Mouse (Mus musculus): Measurements from ENCODE around the gene Nol4l.

Gene Nol4l

GRCm38 (mm10) chr2:153484071-153484470, 45.7 kb downstream of the Nol4l start:
- in situ Hi-C loops (cut with MboI), result no loop called here

- in situ Hi-C loops (cut with MboI), result no loop called here
Observed at GRCm38 (mm10) chr2:153483118-153483983, 46.4 kb downstream of the Nol4l start.

GRCm38 (mm10) chr2:153481861-153482120, 48.0 kb downstream of the Nol4l start:
- in situ Hi-C loops (cut with MboI), result no loop called here

GRCm38 (mm10) chr2:153481108-153481860, 48.5 kb downstream of the Nol4l start:
- in situ Hi-C loops (cut with MboI), result no loop called here

GRCm38 (mm10) chr2:153479486-153479885, 50.3 kb downstream of the Nol4l start:
- in situ Hi-C loops (cut with MboI), result no loop called here

GRCm38 (mm10) chr2:153478583-153478982, 51.2 kb downstream of the Nol4l start:
- in situ Hi-C loops (cut with MboI), result no loop called here

GRCm38 (mm10) chr2:153475114-153476112, 54.4 kb downstream of the Nol4l start:
- in situ Hi-C loops (cut with MboI), result no loop called here

- in situ Hi-C loops (cut with MboI), result no loop called here
Observed at GRCm38 (mm10) chr2:153470983-153471382, 58.8 kb downstream of the Nol4l start.

GRCm38 (mm10) chr2:153469764-153470163, 60.0 kb downstream of the Nol4l start:
- in situ Hi-C loops (cut with MboI), result no loop called here

- in situ Hi-C loops (cut with MboI), result no loop called here
Observed at GRCm38 (mm10) chr2:153469317-153469716, 60.5 kb downstream of the Nol4l start.

GRCm38 (mm10) chr2:153467372-153467771, 62.4 kb downstream of the Nol4l start:
- in situ Hi-C loops (cut with MboI), result no loop called here

GRCm38 (mm10) chr2:153463257-153463656, 66.5 kb downstream of the Nol4l start:
- in situ Hi-C loops (cut with MboI), result no loop called here

GRCm38 (mm10) chr2:153458022-153458441, 71.7 kb downstream of the Nol4l start:
- in situ Hi-C loops (cut with MboI), result no loop called here

GRCm38 (mm10) chr2:153457467-153457866, 72.3 kb downstream of the Nol4l start:
- in situ Hi-C loops (cut with MboI), result no loop called here

- in situ Hi-C loops (cut with MboI), result no loop called here
Observed at GRCm38 (mm10) chr2:153454841-153455506, 74.8 kb downstream of the Nol4l start.

- in situ Hi-C loops (cut with MboI), result no loop called here
Observed at GRCm38 (mm10) chr2:153453961-153454759, 75.6 kb downstream of the Nol4l start.

GRCm38 (mm10) chr2:153448519-153448918, 81.3 kb downstream of the Nol4l start:
- in situ Hi-C loops (cut with MboI), result no loop called here

GRCm38 (mm10) chr2:153447719-153448118, 82.1 kb downstream of the Nol4l start:
- in situ Hi-C loops (cut with MboI), result no loop called here

GRCm38 (mm10) chr2:153446476-153446875, 83.3 kb downstream of the Nol4l start:
- in situ Hi-C loops (cut with MboI), result no loop called here

- in situ Hi-C loops (cut with MboI), result no loop called here
Observed at GRCm38 (mm10) chr2:153446017-153446408, 83.8 kb downstream of the Nol4l start.
